Mouse (Mus musculus) effector memory CD4-positive, alpha-beta T cell, adult 7 months (primary cell): Measurements from ENCODE around the gene Bfsp1. TPM values are rescaled to one million over a fixed set of nuclear protein-coding genes. Genes with fewer than 3 reads are reported as not detected.

ENCODE experiments used
- polyA plus RNA-seq: library from polyadenylated mRNA; unstranded; fragments of 100-300 nt; shearing (Covaris generic); gene quantifications from one replicate; pipeline ENCODE4 v1.2.1, GENCODE M21; 2017

Bfsp1 gene
- polyA plus RNA-seq = 0.23 TPM

GRCm38 (mm10) chr2:143862484-143863231 is at the start of gene Bfsp1:
Bfsp1 (minus strand) TSS chr2:143863173.

Other genes with a start within 250 kb of the Bfsp1 start
- gene Dstn, start 52.1 kb upstream of the Bfsp1 start, polyA plus RNA-seq = 24.5 TPM
- 30.4 TPM for gene Rrbp1, start 148.1 kb upstream of the Bfsp1 start, polyA plus RNA-seq
- gene Banf2, start 169.9 kb upstream of the Bfsp1 start, polyA plus RNA-seq = not detected